Mouse (Mus musculus) CH12.LX (cell line): Measurements from ENCODE around the gene Abca4.

Experiments
- CHD1 ChIP-seq: IDR thresholded peaks from 2 replicates; pipeline ENCODE4 v1.6.1; 2012; ENCODE audit warnings: low read depth, low read length, improper control_type of control experiment, inconsistent platforms
- CTCF ChIP-seq, 2 experiments: IDR thresholded peaks in 1 of 2; conservative IDR thresholded peaks in 1 of 2; 2 replicates each; pipeline ENCODE4 v1.5.1; 2011 to 2012; ENCODE audit warnings: low read depth in 2 of 2, low read length in 2 of 2, improper control_type of control experiment in 1 of 2, inconsistent platforms in 1 of 2, mild to moderate bottlenecking in 1 of 2, moderate library complexity in 1 of 2
- EP300 ChIP-seq: IDR thresholded peaks from 2 replicates; pipeline ENCODE4 v1.6.1; 2011; ENCODE audit warnings: low read length, improper control_type of control experiment
- HCFC1 ChIP-seq: IDR thresholded peaks from 2 replicates; pipeline ENCODE4 v1.6.1; 2012; ENCODE audit warnings: low read depth, mild to moderate bottlenecking, inconsistent platforms, low read length, improper control_type of control experiment
- KAT2A ChIP-seq: IDR thresholded peaks from 2 replicates; pipeline ENCODE4 v1.6.1; 2012; ENCODE audit warnings: low read length, improper control_type of control experiment, inconsistent platforms; ENCODE audit not compliant: insufficient replicate concordance
- POLR2A ChIP-seq: IDR thresholded peaks from 2 replicates; pipeline ENCODE4 v1.6.1; 2011; ENCODE audit warnings: low read depth, mild to moderate bottlenecking, improper control_type of control experiment, low read length
- POLR2AphosphoS2 ChIP-seq: IDR thresholded peaks from 2 replicates; pipeline ENCODE4 v1.6.1; 2011; ENCODE audit warnings: low read depth, low read length, improper control_type of control experiment
- RAD21 ChIP-seq: IDR thresholded peaks from 2 replicates; pipeline ENCODE4 v1.6.1; 2011; ENCODE audit warnings: low read depth, mild to moderate bottlenecking, low read length, improper control_type of control experiment, moderate library complexity
- TCF12 ChIP-seq: IDR thresholded peaks from 2 replicates; pipeline ENCODE4 v1.6.1; 2014; ENCODE audit warnings: low read depth, mild to moderate bottlenecking, inconsistent platforms, low read length, improper control_type of control experiment
- UBTF ChIP-seq: IDR thresholded peaks from 2 replicates; pipeline ENCODE4 v1.6.1; 2012; ENCODE audit warnings: low read depth, mild to moderate bottlenecking, inconsistent platforms, low read length, improper control_type of control experiment, moderate library complexity
- USF2 ChIP-seq: conservative IDR thresholded peaks from 2 replicates; pipeline ENCODE4 v1.6.1; 2011; ENCODE audit warnings: low read depth, low read length, improper control_type of control experiment

DNA sequence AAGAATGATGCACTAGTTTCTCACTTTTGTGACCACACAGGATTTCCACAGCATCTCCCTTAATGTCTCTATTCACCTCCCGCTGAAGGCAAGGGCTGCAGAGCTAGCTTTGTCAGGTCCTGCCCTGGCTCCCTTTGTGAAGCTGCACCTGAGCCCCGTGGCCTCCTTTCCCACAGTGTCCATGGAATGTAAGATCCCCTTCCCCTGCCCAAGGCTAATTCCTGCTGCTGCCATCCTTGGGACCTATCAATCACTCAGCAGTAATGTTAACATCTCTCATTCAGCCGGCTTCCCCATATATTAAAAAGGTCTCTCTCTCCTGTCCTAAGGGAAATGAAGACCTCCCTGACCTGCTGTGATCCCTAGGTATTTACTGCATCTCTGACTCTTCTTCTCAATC lies 9.2 kb upstream of the Abca4 start:
- TF ChIP-seq EP300 (no peak), TCF12 (no peak), CTCF (conservative IDR thresholded peaks at IDR 0.05 in 1 of 2, IDR thresholded peaks at IDR 0.05 in 1 of 2; ENCODE audit: low read depth in 2 of 2, low read length in 2 of 2) (no peak), KAT2A (no peak), CHD1 (no peak), POLR2A (no peak), UBTF (no peak), USF2 (no peak), HCFC1 (no peak), POLR2AphosphoS2 (no peak), RAD21 (no peak)
